Mouse (Mus musculus) limb, embryonic 12.5 days (tissue): ENCODE measurements around the gene Tdrd7. TPM values are rescaled to one million over a fixed set of nuclear protein-coding genes. Genes with fewer than 3 reads are reported as not detected.
A peak's percentile ranks its signal among the peaks of the same experiment; 100 is the strongest.

Experiments
- ATAC-seq: fragments of 200-750 bp; cut with Nextera tagmentation; 2 replicates; pipeline ENCODE4 v1.8.0; 2017; ENCODE audit warnings: low read depth, moderate TSS enrichment; ENCODE audit not compliant: insufficient number of reproducible peaks, insufficient read depth, low FRiP score, low TSS enrichment
- H3K27ac ChIP-seq: fragments of 300-500 bp; sonication (generic); 2 replicates; pipeline ENCODE4 v1.5.1; 2016; ENCODE audit warnings: mild to moderate bottlenecking, moderate library complexity
- H3K27me3 ChIP-seq: fragments of 300-500 bp; sonication (generic); 2 replicates; pipeline ENCODE4 v1.6.1; 2016; ENCODE audit warnings: mild to moderate bottlenecking, moderate library complexity
- H3K36me3 ChIP-seq: fragments of 300-500 bp; sonication (generic); 2 replicates; pipeline ENCODE4 v1.6.1; 2016; ENCODE audit warnings: mild to moderate bottlenecking, moderate library complexity
- H3K4me1 ChIP-seq: fragments of 300-500 bp; sonication (generic); replicated peaks from 2 replicates; pipeline ENCODE4 v1.6.1; 2016
- H3K4me2 ChIP-seq: fragments of 300-500 bp; sonication (generic); 2 replicates; pipeline ENCODE4 v1.6.1; 2016; ENCODE audit warnings: mild to moderate bottlenecking, moderate library complexity
- H3K4me3 ChIP-seq: fragments of 300-500 bp; sonication (generic); replicated peaks from 2 replicates; pipeline ENCODE4 v1.5.1; 2016; ENCODE audit warnings: mild to moderate bottlenecking
- H3K9ac ChIP-seq: fragments of 300-500 bp; sonication (generic); replicated peaks from 2 replicates; pipeline ENCODE4 v1.6.1; 2016; ENCODE audit warnings: mild to moderate bottlenecking, moderate library complexity
- H3K9me3 ChIP-seq: fragments of 300-500 bp; sonication (generic); 2 replicates; pipeline ENCODE4 v1.6.1; 2016; ENCODE audit warnings: mild to moderate bottlenecking, moderate library complexity
- WGBS: fragments of 180-500 bp; shearing (Covaris S2); methylation state at CpG from one replicate; pipeline ENCODE4 v1.1.7; 2016; 5-methylcytosine and 5-hydroxymethylcytosine counted together
- polyA plus RNA-seq: library from polyadenylated mRNA; unstranded; fragments of >200 nt; fragmentation: Nextera tagmentation; extraction: Ambion mirVana; gene quantifications from 2 replicates; pipeline ENCODE4 v1.2.1, GENCODE M21; 2016

Tdrd7 gene
- polyA plus RNA-seq, 1 experiment from 2014 or later, result 7.2 TPM

DNA sequence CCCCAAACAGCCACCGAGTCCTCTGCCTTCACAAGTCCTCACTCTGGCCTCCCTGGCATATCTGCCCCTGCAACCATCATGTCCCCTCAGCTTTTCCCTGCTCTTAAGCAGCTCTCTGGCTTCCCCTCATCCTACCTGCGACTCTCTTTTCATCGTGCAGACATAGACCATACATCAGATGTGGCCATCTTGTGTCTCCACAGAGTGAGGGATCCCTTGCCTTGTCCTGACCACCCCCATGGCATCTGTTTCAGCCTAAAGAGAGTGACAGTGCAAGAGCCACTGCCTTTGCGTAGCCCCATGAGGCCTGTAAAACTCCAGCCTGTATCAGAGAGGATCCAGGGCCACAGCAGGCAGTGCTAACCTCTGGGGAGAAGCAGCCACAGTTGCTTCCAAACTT, 63.6 kb downstream of the Tdrd7 start:
- 88% methylated on average over 4 of the region's 4 CpGs for WGBS
- Histone ChIP-seq H3K27ac (no peak overlapping the region), H3K36me3 (no peaks in the 10 kb centered on the region), H3K27me3 (peaks cover 2% of the 10 kb centered on the region), H3K9me3 (no peaks in the 10 kb centered on the region), H3K4me1 (no peaks in the 10 kb centered on the region), H3K4me2 (no peak overlapping the region), H3K9ac (no peak overlapping the region), H3K4me3 (no peak overlapping the region)
- ATAC-seq, result no peak

GRCm38 (mm10) chr4:46029552-46029951, 64.4 kb downstream of the Tdrd7 start:
- Histone ChIP-seq H3K36me3 (no peaks in the 10 kb centered on the region), H3K4me1 (no peaks in the 10 kb centered on the region), H3K9me3 (no peaks in the 10 kb centered on the region), H3K27ac (no peak overlapping the region), H3K9ac (no peak overlapping the region), H3K4me3 (no peak overlapping the region), H3K27me3 (peaks cover 2% of the 10 kb centered on the region), H3K4me2 (no peak overlapping the region)
- WGBS, result 47% methylated on average over 9 of the region's 9 CpGs
- no peak for ATAC-seq

DNA sequence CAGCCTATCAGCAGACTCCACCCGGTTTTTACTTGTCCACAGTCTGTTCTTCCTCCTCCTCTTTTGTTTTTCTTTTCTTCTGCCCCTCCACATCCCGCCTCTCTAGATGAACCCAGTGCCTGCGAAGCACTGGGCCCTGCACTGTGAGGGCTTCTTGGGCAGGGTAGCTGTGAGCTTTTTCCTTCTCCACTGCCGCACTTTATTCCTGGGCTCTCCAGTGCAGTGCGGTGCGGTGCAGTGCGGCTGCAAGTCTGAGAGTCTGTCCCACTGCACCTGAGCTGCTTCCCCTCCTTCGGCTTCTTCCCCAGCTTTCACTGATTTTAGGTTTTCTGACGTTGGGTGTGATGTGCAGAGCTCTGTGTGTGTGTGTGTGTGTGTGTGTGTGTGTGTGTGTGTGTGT, 67.3 kb downstream of the Tdrd7 start:
- 72% methylated on average over 9 of the region's 9 CpGs for WGBS
- H3K4me2 ChIP-seq, result no peak overlapping the region
- H3K9ac ChIP-seq, result no peak overlapping the region
- no peaks in the 10 kb centered on the region for H3K4me1 ChIP-seq
- H3K9me3 ChIP-seq, result no peaks in the 10 kb centered on the region
- H3K27ac ChIP-seq, result no peak overlapping the region
- H3K27me3 ChIP-seq, result peaks cover 17% of the 10 kb centered on the region
- ATAC-seq, result no peak
- no peak overlapping the region for H3K4me3 ChIP-seq
- no peaks in the 10 kb centered on the region for H3K36me3 ChIP-seq

GRCm38 (mm10) chr4:46033197-46033596, 68.1 kb downstream of the Tdrd7 start:
- Histone ChIP-seq H3K36me3 (no peaks in the 10 kb centered on the region), H3K4me3 (no peak overlapping the region), H3K9me3 (no peaks in the 10 kb centered on the region), H3K9ac (no peak overlapping the region), H3K4me1 (no peaks in the 10 kb centered on the region), H3K27me3 (peaks cover 24% of the 10 kb centered on the region), H3K27ac (no peak overlapping the region), H3K4me2 (no peak overlapping the region)
- WGBS, result 79% methylated on average over 2 of the region's 2 CpGs
- no peak for ATAC-seq

DNA sequence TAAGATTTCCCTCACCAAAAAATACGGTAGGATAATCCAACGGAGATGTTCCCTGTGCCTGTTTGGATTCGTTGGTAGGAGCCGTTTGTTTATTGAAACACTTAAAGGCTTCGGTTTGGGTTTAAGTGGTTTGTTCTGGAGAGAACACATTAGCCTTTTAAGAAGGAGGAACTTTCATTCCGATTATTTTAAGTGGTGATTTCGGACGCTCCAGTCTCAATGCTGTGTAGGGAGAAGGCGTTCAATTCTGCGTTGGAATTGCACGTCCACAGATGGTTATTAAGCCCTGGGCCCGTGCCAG, 73.4 kb downstream of the Tdrd7 start:
- Histone ChIP-seq H3K36me3 (no peaks in the 10 kb centered on the region), H3K9ac (peak overlapping the region; percentile 60; the same call in 1 of the 2 replicates), H3K27ac (no peak overlapping the region), H3K9me3 (no peaks in the 10 kb centered on the region), H3K4me3 (peak overlapping the region; percentile 61), H3K4me1 (peaks cover 36% of the 10 kb centered on the region), H3K4me2 (peak overlapping the region; percentile 98), H3K27me3 (peaks cover 72% of the 10 kb centered on the region)
- WGBS, result 11% methylated on average over 12 of the region's 12 CpGs
- no peak for ATAC-seq

DNA sequence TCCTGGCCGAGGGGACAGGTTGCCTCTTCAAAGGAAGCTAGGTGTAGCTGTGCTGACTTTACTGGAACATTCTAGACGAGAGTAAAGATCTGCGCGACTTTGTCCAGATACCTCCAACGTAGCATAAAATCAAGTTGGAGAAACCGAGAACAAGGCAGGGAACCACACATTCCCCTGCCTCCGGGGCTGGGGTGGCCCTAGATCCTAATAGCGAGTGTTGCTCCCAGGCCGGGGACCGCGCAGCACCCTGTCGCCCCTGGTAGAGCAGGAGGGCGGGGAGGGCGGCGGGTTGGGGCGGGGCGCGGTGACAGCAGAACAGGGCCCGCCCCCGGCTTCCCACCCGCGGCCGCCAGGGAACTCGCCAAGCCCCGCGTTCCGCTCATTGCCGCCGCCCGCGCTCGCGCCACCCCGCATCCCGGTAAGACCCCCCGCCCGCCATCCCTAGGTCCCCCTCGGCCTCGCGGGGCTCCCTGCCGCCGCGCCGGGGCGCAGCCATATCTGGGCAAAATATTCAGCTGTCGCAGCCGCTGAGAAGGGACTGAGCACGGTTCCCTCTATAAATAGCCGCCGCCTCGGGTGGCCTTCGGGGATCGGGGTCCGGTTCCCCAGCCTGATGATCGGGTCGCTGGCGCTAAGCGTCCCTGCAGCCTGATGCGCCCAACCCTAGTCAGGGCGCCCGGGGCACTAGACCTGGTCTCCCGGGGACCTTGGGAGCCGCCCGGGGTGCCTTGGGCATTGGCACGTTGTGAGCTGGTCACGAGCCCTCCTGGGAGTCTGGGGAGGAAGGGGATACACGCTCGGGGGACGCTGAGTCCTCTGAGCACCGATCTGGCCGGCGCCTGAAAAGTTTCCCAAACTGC, 74.0 kb downstream of the Tdrd7 start, which contains the start of gene Tmod1:
Gene Tmod1 (plus strand): TSS at position 44 of the 860 bp plus-strand sequence.
- no peaks in the 10 kb centered on the region for H3K36me3 ChIP-seq
- 0 out of 2 replicates have a peak within 1 kb of the TSS, but pooled peaks have one; percentile 7 for H3K27ac ChIP-seq
- H3K4me2 ChIP-seq, result peak within 1 kb of the TSS; percentile 98
- H3K4me1 ChIP-seq, result peaks cover 36% of the 10 kb centered on the region
- peak within 1 kb of the TSS; percentile 61 for H3K4me3 ChIP-seq
- ATAC-seq, result 0 out of 2 replicates have a peak, but pooled peaks have one; percentile 49
- no peaks in the 10 kb centered on the region for H3K9me3 ChIP-seq
- H3K9ac ChIP-seq, result peak within 1 kb of the TSS; percentile 60
- WGBS, result under 1% methylated on average over 70 of the region's 72 CpGs
- peaks cover 73% of the 10 kb centered on the region for H3K27me3 ChIP-seq

- peak overlapping the region; percentile 61 for H3K4me3 ChIP-seq
- no peak for ATAC-seq
- 0 out of 2 replicates have a peak overlapping the region, but pooled peaks have one; percentile 60 for H3K9ac ChIP-seq
- H3K9me3 ChIP-seq, result no peaks in the 10 kb centered on the region
- 0 out of 2 replicates have a peak overlapping the region, but pooled peaks have one; percentile 7 for H3K27ac ChIP-seq
- peak overlapping the region; percentile 98 for H3K4me2 ChIP-seq
- H3K36me3 ChIP-seq, result no peaks in the 10 kb centered on the region
- H3K4me1 ChIP-seq, result peaks cover 36% of the 10 kb centered on the region
- 14% methylated on average over 6 of the region's 6 CpGs for WGBS
- H3K27me3 ChIP-seq, result peaks cover 77% of the 10 kb centered on the region
Observed at GRCm38 (mm10) chr4:46039899-46040298, 74.8 kb downstream of the Tdrd7 start.

DNA sequence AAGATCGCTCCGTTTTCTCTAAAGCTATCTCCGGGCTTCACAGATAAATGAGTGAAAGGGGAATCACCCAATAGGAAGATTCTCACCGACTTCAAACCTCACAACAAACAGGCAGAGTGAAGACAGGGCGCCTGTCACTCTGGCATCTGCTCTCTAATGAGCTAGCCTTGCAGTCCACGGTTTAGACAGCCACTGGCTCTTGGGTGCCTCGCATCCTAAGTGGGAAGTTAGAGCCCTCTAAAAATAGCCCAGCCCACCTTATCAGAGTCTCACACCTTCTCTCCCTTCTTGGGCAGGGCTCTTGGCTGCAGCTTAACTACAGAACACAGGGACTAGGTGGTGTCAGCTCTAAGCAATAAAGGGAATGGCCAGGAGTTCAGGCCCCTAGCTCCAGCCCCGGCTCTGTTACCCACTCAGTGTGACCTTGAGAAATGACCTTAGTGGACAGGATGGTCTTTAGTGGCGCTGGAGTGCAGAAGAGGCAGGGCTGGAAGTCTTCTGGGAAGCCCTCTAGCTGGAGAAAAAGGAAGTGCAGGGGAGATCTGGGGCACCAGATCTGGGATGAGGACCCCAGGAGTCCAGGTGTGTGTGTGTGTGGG, 75.6 kb downstream of the Tdrd7 start:
- Histone ChIP-seq H3K27me3 (peaks cover 74% of the 10 kb centered on the region), H3K9me3 (no peaks in the 10 kb centered on the region), H3K27ac (no peak overlapping the region; the same call in 1 of the 2 replicates), H3K9ac (no peak overlapping the region), H3K4me2 (no peak overlapping the region; the same call in 1 of the 2 replicates), H3K36me3 (no peaks in the 10 kb centered on the region), H3K4me1 (peaks cover 36% of the 10 kb centered on the region), H3K4me3 (0 out of 2 replicates have a peak overlapping the region, but pooled peaks have one; percentile 5)
- 12% methylated on average over 9 of the region's 9 CpGs for WGBS
- 0 out of 2 replicates have a peak, but pooled peaks have one; percentile 21 for ATAC-seq

GRCm38 (mm10) chr4:46041761-46042504, 76.8 kb downstream of the Tdrd7 start:
- no peak overlapping the region for H3K4me3 ChIP-seq
- WGBS, result 34% methylated on average over 7 of the region's 7 CpGs
- H3K9me3 ChIP-seq, result no peaks in the 10 kb centered on the region

DNA sequence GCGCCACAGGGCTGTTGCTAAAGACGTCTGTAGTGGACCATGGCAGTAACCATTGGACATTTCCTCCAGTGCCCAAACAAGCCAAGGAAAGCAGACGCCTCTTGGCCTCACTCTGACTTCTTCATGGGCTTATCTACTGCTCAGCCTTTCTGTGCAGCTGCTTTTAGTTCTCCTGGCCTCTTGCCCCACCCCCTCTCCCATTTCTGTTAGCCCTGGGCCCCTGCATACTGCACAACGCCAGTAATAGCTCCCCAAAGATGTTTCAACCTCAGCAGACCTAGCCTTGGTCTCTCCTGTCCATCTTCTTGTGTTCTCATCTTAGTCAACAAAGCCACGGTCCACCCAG, 77.3 kb downstream of the Tdrd7 start:
- Histone ChIP-seq H3K36me3 (no peaks in the 10 kb centered on the region), H3K4me2 (peak overlapping the region; percentile 15; the same call in 1 of the 2 replicates), H3K4me1 (peaks cover 38% of the 10 kb centered on the region), H3K9me3 (no peaks in the 10 kb centered on the region), H3K27ac (no peak overlapping the region), H3K4me3 (no peak overlapping the region), H3K27me3 (peaks cover 66% of the 10 kb centered on the region), H3K9ac (no peak overlapping the region)
- no peak for ATAC-seq
- WGBS, result 42% methylated on average over 5 of the region's 5 CpGs

More at GRCm38 (mm10) chr4:46041761-46042504, 76.8 kb downstream of the Tdrd7 start:
- Histone ChIP-seq H3K4me2 (peak overlapping the region; percentile 15; the same call in 1 of the 2 replicates), H3K27ac (no peak overlapping the region), H3K27me3 (peaks cover 70% of the 10 kb centered on the region), H3K36me3 (no peaks in the 10 kb centered on the region), H3K9ac (no peak overlapping the region), H3K4me1 (peaks cover 36% of the 10 kb centered on the region)
- ATAC-seq, result no peak

GRCm38 (mm10) chr4:46043361-46043760, 78.2 kb downstream of the Tdrd7 start:
- no peaks in the 10 kb centered on the region for H3K36me3 ChIP-seq
- no peak overlapping the region for H3K27ac ChIP-seq
- no peak overlapping the region for H3K9ac ChIP-seq
- WGBS, result 68% methylated on average over 8 of the region's 8 CpGs
- no peak overlapping the region for H3K4me2 ChIP-seq
- H3K4me3 ChIP-seq, result no peak overlapping the region
- H3K9me3 ChIP-seq, result no peaks in the 10 kb centered on the region
- no peak for ATAC-seq
- peaks cover 39% of the 10 kb centered on the region for H3K4me1 ChIP-seq
- H3K27me3 ChIP-seq, result peaks cover 57% of the 10 kb centered on the region
